Mouse (Mus musculus) bone marrow macrophage, adult 2 months (primary cell): ENCODE results near the gene Trmt10c. TPM values are rescaled to one million over a fixed set of nuclear protein-coding genes. Genes with fewer than 3 reads are reported as not detected.
A peak's percentile ranks its signal among the peaks of the same experiment; 100 is the strongest.
"Not testable (repeated sequence)": the region's sequence is repeated elsewhere in the genome, so short reads cannot be mapped to it uniquely, and the experiment has no call there.

Source experiments
- H3K27ac ChIP-seq: 2 replicates; pipeline ENCODE4 v1.5.1; 2012; ENCODE audit warnings: low read depth, low read length; ENCODE audit not compliant: insufficient read depth
- H3K4me1 ChIP-seq: 2 replicates; pipeline ENCODE4 v1.6.1; 2012; ENCODE audit warnings: low read length; ENCODE audit not compliant: control insufficient read depth, insufficient read depth
- H3K4me3 ChIP-seq: 2 replicates; pipeline ENCODE4 v1.5.1; 2012; ENCODE audit warnings: mild to moderate bottlenecking, low read length, moderate library complexity; ENCODE audit not compliant: insufficient read depth
- CTCF ChIP-seq: IDR thresholded peaks from 2 replicates; pipeline ENCODE4 v1.5.1; 2012; ENCODE audit warnings: low read depth, mild to moderate bottlenecking, low read length, moderate library complexity
- POLR2A ChIP-seq: IDR thresholded peaks from 2 replicates; pipeline ENCODE4 v1.6.1; 2012; ENCODE audit warnings: mild to moderate bottlenecking, low read depth, low read length, borderline replicate concordance
- polyA plus RNA-seq: library from polyadenylated mRNA; stranded (reverse); fragments of >200 nt; gene quantifications from 2 replicates; pipeline ENCODE4 v1.2.4, GENCODE M21; 2012; ENCODE audit not compliant: missing spikeins, insufficient read depth, insufficient read length

Trmt10c gene
- polyA plus RNA-seq, 1 experiment = 10.3 TPM

DNA sequence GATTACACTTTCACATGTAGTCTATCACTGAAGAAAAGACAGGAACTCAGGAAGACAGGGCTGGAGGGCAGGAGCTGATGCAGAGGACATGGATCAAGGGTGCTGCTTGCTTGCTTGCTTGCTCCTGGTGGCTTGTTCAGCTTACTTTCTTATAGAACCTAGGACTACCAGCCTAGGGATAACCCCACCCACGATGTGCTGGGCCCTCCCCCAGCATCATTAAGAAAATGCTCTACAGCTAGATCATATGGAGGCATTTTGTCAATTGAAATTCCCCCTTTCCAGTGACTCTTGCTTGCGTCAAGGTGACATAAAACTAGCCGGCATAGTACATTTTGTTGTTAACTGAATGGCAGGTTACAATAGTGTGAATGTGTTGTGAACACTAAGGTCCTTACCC lies 18.3 kb upstream of the Trmt10c start:
- TF ChIP-seq POLR2A (no peak), CTCF (no peak)
- no peak overlapping the region for H3K27ac ChIP-seq
- no peaks in the 10 kb centered on the region for H3K4me1 ChIP-seq

DNA sequence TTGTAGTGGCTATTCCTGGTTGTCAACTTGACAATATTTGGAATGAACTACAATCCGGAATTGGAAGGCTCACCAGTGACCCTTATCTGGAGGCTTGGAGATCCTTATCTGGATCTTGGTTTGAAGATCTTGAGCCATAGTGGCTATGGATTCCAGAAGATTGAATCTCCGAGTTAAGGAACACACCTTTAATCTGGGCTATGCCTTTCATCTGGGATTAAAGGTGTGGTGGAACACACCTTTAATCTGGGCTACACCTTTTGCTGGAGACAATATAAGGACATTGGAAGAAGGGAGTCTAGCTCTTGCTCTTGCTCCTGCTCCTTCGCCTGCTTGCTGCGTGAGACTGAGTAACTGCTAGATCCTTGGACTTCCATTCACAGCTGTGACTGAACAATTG lies 10.4 kb upstream of the Trmt10c start, which contains the start of gene Senp7:
Senp7 (plus strand) TSS at position 301 of the 400 bp plus-strand sequence.
- not testable (repeated sequence) for H3K27ac ChIP-seq, H3K4me1 ChIP-seq, H3K4me3 ChIP-seq

More for the DNA sequence above, 18.3 kb upstream of the Trmt10c start:
- no peak overlapping the region for H3K4me3 ChIP-seq

DNA sequence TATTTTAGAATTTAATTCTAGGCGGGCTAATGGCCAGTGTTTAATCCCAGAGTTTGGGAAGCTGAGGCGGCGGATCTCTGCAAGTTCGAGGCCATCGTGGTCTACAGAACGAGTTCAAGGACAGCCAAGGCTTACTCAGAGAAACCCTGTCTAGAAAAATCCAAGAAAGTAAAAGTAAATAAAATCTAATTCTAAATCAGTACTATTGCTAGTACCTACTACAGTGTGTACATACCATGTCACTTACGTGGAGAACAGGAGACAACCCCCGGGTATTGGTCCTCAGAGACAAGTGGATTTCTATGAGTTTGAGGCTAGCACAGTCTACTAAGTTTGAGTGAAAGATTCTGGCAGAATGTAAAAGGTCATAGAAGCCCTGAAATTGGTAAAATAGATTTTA lies 471 bp upstream of the Trmt10c start:
- Histone ChIP-seq H3K27ac (peak overlapping the region; percentile 80), H3K4me3 (peak overlapping the region; percentile 99), H3K4me1 (peaks cover 14% of the 10 kb centered on the region)
- TF ChIP-seq POLR2A (no peak), CTCF (no peak)

DNA sequence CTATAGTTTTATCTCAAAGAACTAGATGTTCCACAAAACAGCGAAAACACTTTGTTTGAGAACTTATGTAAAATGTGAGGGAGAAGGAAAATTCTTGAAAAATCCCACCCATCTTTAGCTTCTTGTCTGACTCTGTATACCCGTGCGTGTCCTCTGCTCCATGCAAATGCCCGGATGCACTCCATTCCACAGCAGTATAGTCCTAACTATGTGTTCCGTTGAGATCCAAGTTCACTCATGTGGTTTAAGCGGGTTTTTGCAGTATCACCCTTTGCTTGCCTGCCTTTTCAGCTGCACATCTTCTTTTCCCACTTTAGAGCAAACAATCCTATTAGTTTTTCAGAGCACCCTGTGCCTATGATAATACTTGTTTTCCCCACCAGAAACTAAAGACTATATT lies 1.1 kb downstream of the Trmt10c start:
- H3K27ac ChIP-seq = peak overlapping the region; percentile 75
- H3K4me3 ChIP-seq = peak overlapping the region; percentile 99
- TF ChIP-seq CTCF (no peak), POLR2A (no peak)
- H3K4me1 ChIP-seq = peaks cover 14% of the 10 kb centered on the region

DNA sequence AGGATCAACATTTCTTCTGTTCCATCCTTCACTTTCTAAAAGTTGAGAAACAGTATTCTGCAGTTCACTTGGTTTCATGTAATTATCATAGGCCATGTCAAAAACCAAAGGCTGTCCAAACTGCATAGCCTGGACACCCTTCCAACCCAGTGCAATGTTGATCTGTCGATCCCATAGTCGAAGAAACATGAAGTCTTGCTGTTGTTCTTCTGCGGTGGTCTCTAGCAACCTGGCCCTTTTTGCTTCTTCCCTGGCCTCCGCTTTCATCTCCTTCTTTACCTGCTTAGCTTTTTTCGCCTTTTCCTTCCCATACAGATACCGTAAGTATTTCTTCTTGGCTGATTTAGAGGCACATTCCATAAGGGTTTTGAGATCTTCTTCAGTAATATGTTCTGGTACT lies 3.1 kb downstream of the Trmt10c start:
- Histone ChIP-seq H3K4me3 (no peak overlapping the region), H3K27ac (no peak overlapping the region), H3K4me1 (peaks cover 16% of the 10 kb centered on the region)
- TF ChIP-seq CTCF = no peak
- no peak for TF ChIP-seq POLR2A

DNA sequence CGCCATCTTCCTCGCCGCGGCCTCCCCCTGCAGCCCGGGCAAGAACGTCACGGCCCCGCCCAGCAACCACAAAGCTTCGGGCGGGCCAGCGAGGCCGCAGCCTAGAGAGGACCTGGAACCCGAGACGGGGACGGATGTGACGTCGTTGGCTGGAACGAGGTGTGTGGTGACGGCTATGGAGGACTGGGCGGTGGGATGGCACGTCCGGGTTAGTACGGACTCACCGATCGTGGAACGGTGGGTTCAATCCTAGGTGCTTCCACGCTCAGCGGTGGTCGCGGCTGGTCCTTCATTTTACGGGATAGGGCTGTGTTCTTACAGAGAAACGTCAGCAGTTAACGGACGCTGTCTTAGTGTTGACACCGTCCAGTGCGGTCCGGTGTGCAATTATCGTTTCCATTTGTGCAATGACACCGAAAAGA lies 7.9 kb downstream of the Trmt10c start, which contains the start of gene Pcnp:
Pcnp (minus strand) TSS at position 79 of the 422 bp plus-strand sequence.
- Histone ChIP-seq H3K4me1 (peaks cover 10% of the 10 kb centered on the region), H3K4me3 (peak within 1 kb of the TSS; percentile 93), H3K27ac (peak within 1 kb of the TSS; percentile 80)
- no peak for TF ChIP-seq CTCF
- peak; percentile 84 for TF ChIP-seq POLR2A

DNA sequence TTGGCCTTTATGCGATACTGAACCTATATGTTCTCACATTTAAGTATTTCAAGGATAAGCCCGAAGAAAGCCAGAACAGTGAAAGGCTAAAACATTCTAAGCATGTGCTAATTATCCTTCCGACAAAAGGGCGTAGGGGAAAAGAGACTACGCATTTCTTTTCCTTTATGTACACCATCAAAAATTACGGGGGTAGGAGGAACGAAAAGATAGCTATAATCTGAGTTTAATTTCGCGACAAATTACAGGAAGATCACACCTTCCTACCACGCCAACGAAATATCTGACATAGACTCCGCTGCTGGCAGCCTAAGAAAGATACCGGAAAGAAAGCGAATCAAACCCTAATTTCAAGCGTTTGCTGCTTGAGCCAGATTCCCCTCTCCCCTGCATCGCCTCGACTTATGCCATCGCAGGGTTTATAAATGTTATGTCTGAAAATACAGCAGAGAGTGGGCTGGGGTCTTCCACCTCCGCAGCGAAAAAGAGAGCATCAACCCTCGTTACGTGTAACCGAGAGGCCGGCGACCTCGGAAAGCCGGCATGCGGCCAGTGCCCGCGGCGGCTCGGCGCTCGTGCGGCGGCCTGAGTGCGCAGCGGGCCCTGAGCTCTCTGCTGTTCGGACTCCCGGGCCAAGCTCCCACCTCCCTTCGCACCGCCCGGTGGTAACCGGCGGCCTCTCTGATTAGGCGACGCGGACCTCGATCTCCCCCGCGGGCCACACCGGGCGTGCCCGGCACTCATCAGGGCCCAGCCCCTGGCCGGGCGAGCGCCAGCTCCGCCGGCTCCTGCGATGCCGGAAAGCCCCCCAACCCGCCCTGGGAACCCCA lies 8.7 kb downstream of the Trmt10c start:
- H3K4me3 ChIP-seq = peak overlapping the region; percentile 93
- peaks cover 8% of the 10 kb centered on the region for H3K4me1 ChIP-seq
- H3K27ac ChIP-seq = peak overlapping the region; percentile 60
- no peak for TF ChIP-seq POLR2A
- no peak for TF ChIP-seq CTCF

DNA sequence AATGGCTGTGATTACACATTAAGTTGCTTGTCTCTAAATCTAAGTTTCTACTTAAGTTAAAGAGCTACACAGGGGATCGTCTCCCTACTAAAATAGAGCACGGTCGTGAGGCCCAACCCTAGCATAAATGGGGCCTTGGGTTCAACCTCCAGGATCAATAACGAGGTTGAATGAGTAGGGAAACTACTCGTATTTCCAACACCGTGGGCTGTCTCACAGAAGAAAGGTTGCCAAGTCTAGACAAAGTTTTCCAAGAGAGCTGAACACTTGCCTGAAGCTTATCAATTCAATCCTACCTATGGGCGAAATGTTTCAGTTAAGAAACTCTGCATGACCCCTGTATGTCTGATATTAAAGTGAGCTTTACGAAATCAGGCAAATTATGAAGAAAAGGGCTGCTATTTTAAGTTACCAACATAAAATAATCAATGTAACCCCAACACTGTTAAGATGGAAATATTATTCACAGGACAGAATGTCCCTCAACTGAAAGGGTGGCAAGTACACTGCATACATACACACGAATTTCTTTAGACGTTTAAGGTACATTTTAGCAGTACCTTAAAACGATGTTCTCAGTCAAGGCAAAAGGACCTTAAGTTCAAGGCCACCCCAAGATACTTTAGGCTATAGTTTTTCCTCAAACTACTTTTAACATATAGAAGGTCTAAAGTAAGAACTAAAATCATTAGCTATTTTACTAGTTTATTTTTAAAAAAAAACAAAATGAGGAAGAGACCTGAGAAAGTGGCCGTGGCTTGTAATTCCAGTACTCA lies 9.6 kb downstream of the Trmt10c start:
- H3K4me1 ChIP-seq = peaks cover 8% of the 10 kb centered on the region
- TF ChIP-seq CTCF = no peak
- no peak for TF ChIP-seq POLR2A
- no peak overlapping the region for H3K27ac ChIP-seq
- peak overlapping the region; percentile 93 for H3K4me3 ChIP-seq

DNA sequence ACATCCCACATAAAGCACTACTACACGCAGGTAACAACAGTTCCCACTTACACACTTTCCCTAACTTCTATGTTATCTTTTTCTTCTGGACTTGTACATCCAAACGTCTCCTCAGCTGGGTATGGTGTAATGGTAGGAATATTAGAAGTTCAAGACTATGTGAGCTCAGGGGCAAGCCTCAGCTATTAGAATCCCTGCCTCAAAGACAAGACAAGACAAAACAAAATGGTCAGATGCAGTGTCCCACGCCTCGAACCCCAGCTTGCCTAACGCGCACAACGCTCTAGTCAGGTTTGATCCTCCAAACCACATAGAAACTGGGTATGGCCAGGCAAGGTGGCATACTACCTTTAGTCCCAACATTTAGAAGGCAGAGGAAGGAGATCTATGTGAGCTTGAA lies 18.0 kb downstream of the Trmt10c start:
- no peak overlapping the region for H3K27ac ChIP-seq
- no peaks in the 10 kb centered on the region for H3K4me1 ChIP-seq

DNA sequence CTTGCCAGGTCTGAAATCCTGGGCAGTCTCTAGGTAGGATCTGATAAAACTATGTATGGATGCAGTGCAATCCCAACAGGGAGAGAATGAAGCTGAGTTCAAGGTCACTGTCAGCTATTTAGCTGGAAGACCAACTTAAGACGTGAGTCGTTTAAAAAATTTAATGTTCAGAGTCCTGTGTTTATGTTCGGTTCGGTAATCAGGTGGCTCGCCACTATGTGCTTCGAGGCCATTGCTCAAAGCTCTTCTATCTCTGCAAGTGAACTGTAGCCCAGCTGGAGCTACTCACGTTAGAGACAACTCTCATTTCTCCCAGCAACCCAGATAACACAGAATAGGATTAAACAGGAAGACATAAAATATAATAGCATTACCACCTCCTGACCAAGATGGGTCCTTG lies 23.5 kb downstream of the Trmt10c start:
- Histone ChIP-seq H3K4me1 (no peaks in the 10 kb centered on the region), H3K27ac (no peak overlapping the region), H3K4me3 (no peak overlapping the region)
- TF ChIP-seq POLR2A (no peak), CTCF (no peak)

More for the DNA sequence above, 18.0 kb downstream of the Trmt10c start:
- TF ChIP-seq CTCF (no peak), POLR2A (no peak)
- H3K4me3 ChIP-seq = no peak overlapping the region
